7 mouse cellular contexts compared by ENCODE assay signal in genomic region chr17:83514213-83514701, GRCm38 (mm10). TPM values are rescaled to one million over a fixed set of nuclear protein-coding genes. Genes with fewer than 3 reads are reported as not detected.
DNase-seq lines count a peak whose midpoint lies in the region; ATAC-seq lines count a peak whose summit lies in the region.

No protein-coding gene starts in this region.

- no peaks in the 10 kb centered on the region for H3K36me3 ChIP-seq in embryonic facial prominence, embryonic 12.5 days
- no peaks in the 10 kb centered on the region for H3K36me3 ChIP-seq in limb, embryonic 11.5 days (ENCODE audit: control insufficient read depth, insufficient read depth, low read length)
- H3K36me3 ChIP-seq in midbrain, embryonic 14.5 days (ENCODE audit: control insufficient read depth, insufficient read depth, low read length), result no peaks in the 10 kb centered on the region

- H3K4me1 ChIP-seq in embryonic facial prominence, embryonic 12.5 days, result peaks cover 20% of the 10 kb centered on the region
- peaks cover 8% of the 10 kb centered on the region for H3K4me1 ChIP-seq in limb, embryonic 11.5 days (ENCODE audit: control insufficient read depth, insufficient read depth, low read length)
- H3K4me1 ChIP-seq in midbrain, embryonic 14.5 days (ENCODE audit: control insufficient read depth, insufficient read depth, low read length), result peaks cover 13% of the 10 kb centered on the region

- H3K27ac ChIP-seq in embryonic facial prominence, embryonic 12.5 days, result peak overlapping the region; percentile 68
- 0 out of 2 replicates have a peak overlapping the region, but pooled peaks have one; percentile 10 for H3K27ac ChIP-seq in limb, embryonic 11.5 days (replicated peaks; ENCODE audit: low read depth, low read length)
- H3K27ac ChIP-seq in midbrain, embryonic 14.5 days (replicated peaks; ENCODE audit: low read depth, low read length), result peak overlapping the region; percentile 80

- H3K27me3 ChIP-seq in embryonic facial prominence, embryonic 12.5 days, result no peaks in the 10 kb centered on the region
- no peaks in the 10 kb centered on the region for H3K27me3 ChIP-seq in limb, embryonic 11.5 days (ENCODE audit: control insufficient read depth, insufficient read depth, low read length)
- no peaks in the 10 kb centered on the region for H3K27me3 ChIP-seq in midbrain, embryonic 14.5 days (ENCODE audit: control insufficient read depth, insufficient read depth, low read length)

- H3K9me3 ChIP-seq in embryonic facial prominence, embryonic 12.5 days, result no peaks in the 10 kb centered on the region
- no peaks in the 10 kb centered on the region for H3K9me3 ChIP-seq in limb, embryonic 11.5 days (ENCODE audit: control insufficient read depth, low read length)
- no peaks in the 10 kb centered on the region for H3K9me3 ChIP-seq in midbrain, embryonic 14.5 days (ENCODE audit: control insufficient read depth, low read length)

- H3K9ac ChIP-seq in embryonic facial prominence, embryonic 12.5 days, result peak overlapping the region; percentile 91
- H3K9ac ChIP-seq in limb, embryonic 11.5 days (ENCODE audit: low read length), result peak overlapping the region; percentile 86
- H3K9ac ChIP-seq in midbrain, embryonic 14.5 days (replicated peaks; ENCODE audit: low read length), result peak overlapping the region; percentile 77

- under 1% methylated on average over 33 of the region's 33 CpGs for WGBS in embryonic facial prominence, embryonic 12.5 days
- under 1% methylated on average over 33 of the region's 33 CpGs for WGBS in limb, embryonic 11.5 days
- under 1% methylated on average over 33 of the region's 33 CpGs for WGBS in midbrain, embryonic 14.5 days

- H3K4me3 ChIP-seq in embryonic facial prominence, embryonic 12.5 days, result peak overlapping the region; percentile 95
- H3K4me3 ChIP-seq in limb, embryonic 11.5 days (ENCODE audit: low read depth, low read length), result peak overlapping the region; percentile 91
- H3K4me3 ChIP-seq in midbrain, embryonic 14.5 days (replicated peaks; ENCODE audit: low read depth, low read length), result peak overlapping the region; percentile 62

- ATAC-seq in embryonic facial prominence, embryonic 12.5 days (ENCODE audit: insufficient number of reproducible peaks, insufficient read depth, low FRiP score, low TSS enrichment), result peak; percentile 97
- peak; percentile 98 for ATAC-seq in limb, embryonic 11.5 days (ENCODE audit: insufficient number of reproducible peaks, low FRiP score, low TSS enrichment, low read depth)
- ATAC-seq in midbrain, embryonic 14.5 days (ENCODE audit: low FRiP score, low TSS enrichment), result peak; percentile 99

- H3K4me2 ChIP-seq in embryonic facial prominence, embryonic 12.5 days (replicated peaks), result peak overlapping the region; percentile 85
- peak overlapping the region; percentile 80 for H3K4me2 ChIP-seq in limb, embryonic 11.5 days (ENCODE audit: low read depth, severe bottlenecking)
- H3K4me2 ChIP-seq in midbrain, embryonic 14.5 days (ENCODE audit: low read length), result peak overlapping the region; percentile 94

- peak; percentile 89 for DNase-seq in adrenal gland, postnatal 25 days
- DNase-seq in heart, adult 11 months, result peak; percentile 99
- peak; percentile 93 for DNase-seq in kidney, adult 18-20 months
- DNase-seq in limb, embryonic 11.5 days (ENCODE audit: low spot score), result peak; percentile 95
- peak; percentile 97 for DNase-seq in midbrain, embryonic 14.5 days
- DNase-seq in spleen, adult 18-20 months, result peak; percentile 78 to 87

RNA-seq across cellular contexts. Expression of gene Cox7a2l, which starts 2.9 kb away (rescaled TPM):
- 142 and 170 TPM in 2 replicates for total RNA-seq in adrenal gland, postnatal 25 days (2021)
- 136 and 141 TPM in 2 replicates for polyA plus RNA-seq in embryonic facial prominence, embryonic 12.5 days (2016; fragmentation: Nextera tagmentation; extraction: Ambion mirVana)
- 136 and 139 TPM in 2 replicates for polyA plus RNA-seq in limb, embryonic 11.5 days (2014; fragmentation: Nextera tagmentation; extraction: Ambion mirVana)
- polyA plus RNA-seq in midbrain, embryonic 14.5 days (2014; fragmentation: Nextera tagmentation; extraction: Ambion mirVana), result 196 and 203 TPM in 2 replicates

Comparison
In these comparisons a context has a peak if more than half of its experiments do, and no peak if none do; other contexts are left out.
1. Peak in every context shown above with its lines: DNase-seq, ATAC-seq, H3K4me3 ChIP-seq and H3K27ac ChIP-seq.
2. H3K27ac ChIP-seq: peak in every context shown above with its lines; median percentile 80 in midbrain, embryonic 14.5 days; 68 in embryonic facial prominence, embryonic 12.5 days; 10 in limb, embryonic 11.5 days.